20 mouse cellular contexts compared by ENCODE assay signal in the genomic region with DNA sequence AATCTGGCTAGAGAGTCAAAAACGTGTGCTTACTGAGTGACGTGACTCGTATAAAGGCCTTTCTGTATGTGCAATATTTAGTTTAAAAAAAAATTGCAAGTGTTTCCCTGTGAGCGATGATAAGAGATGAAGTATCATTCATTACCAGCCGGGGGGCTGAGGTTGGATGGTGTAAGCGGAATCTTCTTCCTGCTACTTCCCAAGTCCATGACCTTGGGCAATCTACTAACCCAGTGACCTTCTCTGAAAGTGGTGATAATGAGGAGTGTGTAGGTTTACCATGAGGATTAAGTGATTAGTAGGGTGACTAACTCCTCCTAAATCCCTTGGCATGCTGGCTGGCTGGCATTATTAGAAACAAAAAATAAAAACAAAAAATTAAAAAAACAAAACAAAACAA.
"Had no signal": no experiment of that assay in that cellular context is flagged by ENCODE, and none has a peak within 500 bp of the region (broad histone marks: within the 10 kb centered on the region; RNA-seq: fewer than 3 reads in every experiment).

No protein-coding gene starts in this region.

- DNase-seq: kidney, postnatal 14 days; kidney, postnatal 4 days; left cerebral cortex, postnatal 4 days; liver, postnatal 0 days; lung, embryonic 14.5 days; right cerebral cortex, adult 18-20 months; right cerebral cortex, postnatal 14 days; right cerebral cortex, postnatal 4 days; thymus, postnatal 36 days had no signal

- H3K27me3 ChIP-seq: limb, embryonic 12.5 days; limb, embryonic 15.5 days; midbrain, embryonic 12.5 days; midbrain, embryonic 15.5 days; neural tube, embryonic 12.5 days; neural tube, embryonic 15.5 days; stomach, embryonic 15.5 days had no signal

- H3K4me1 ChIP-seq: midbrain, embryonic 12.5 days; neural tube, embryonic 12.5 days had no signal

- H3K36me3 ChIP-seq: limb, embryonic 12.5 days; limb, embryonic 15.5 days; midbrain, embryonic 12.5 days; midbrain, embryonic 15.5 days; neural tube, embryonic 12.5 days; stomach, embryonic 15.5 days had no signal

- H3K27ac ChIP-seq: limb, embryonic 12.5 days; limb, embryonic 15.5 days; liver, embryonic 14.5 days; macrophage; midbrain, embryonic 12.5 days; midbrain, embryonic 15.5 days; neural tube, embryonic 12.5 days; neural tube, embryonic 15.5 days; stomach, embryonic 15.5 days had no signal

- H3K9me3 ChIP-seq: limb, embryonic 15.5 days; midbrain, embryonic 12.5 days; midbrain, embryonic 15.5 days; neural tube, embryonic 12.5 days; neural tube, embryonic 15.5 days; stomach, embryonic 15.5 days had no signal

- H3K9ac ChIP-seq: limb, embryonic 12.5 days; limb, embryonic 15.5 days; liver, embryonic 14.5 days; liver, postnatal 0 days; lung, embryonic 14.5 days; midbrain, embryonic 12.5 days; midbrain, embryonic 15.5 days; neural tube, embryonic 12.5 days; neural tube, embryonic 15.5 days; stomach, embryonic 15.5 days had no signal

- H3K4me3 ChIP-seq: limb, embryonic 12.5 days; limb, embryonic 15.5 days; midbrain, embryonic 12.5 days; midbrain, embryonic 15.5 days; neural tube, embryonic 12.5 days; neural tube, embryonic 15.5 days; stomach, embryonic 15.5 days had no signal

- ATAC-seq: liver, postnatal 0 days; lung, postnatal 0 days; midbrain, embryonic 15.5 days had no signal

- H3K4me2 ChIP-seq: limb, embryonic 12.5 days; limb, embryonic 15.5 days; liver, embryonic 11.5 days; lung, embryonic 14.5 days; midbrain, embryonic 12.5 days; midbrain, embryonic 15.5 days; neural tube, embryonic 12.5 days; neural tube, embryonic 15.5 days; stomach, embryonic 15.5 days had no signal
